Mouse (Mus musculus) myocyte (in vitro differentiated cells): ENCODE measurements around the gene Mcm10. TPM values are rescaled to one million over a fixed set of nuclear protein-coding genes. Genes with fewer than 3 reads are reported as not detected.

Experiments used
- H3K27me3 ChIP-seq: one replicate; pipeline ENCODE4 v1.6.1; 2011; ENCODE audit not compliant: control insufficient read depth, insufficient read depth, insufficient read length
- H3K36me3 ChIP-seq: one replicate; pipeline ENCODE4 v1.6.1; 2011; ENCODE audit not compliant: control insufficient read depth, insufficient read depth
- H3K4me2 ChIP-seq: one replicate; pipeline ENCODE4 v1.6.1; 2011; ENCODE audit warnings: low read depth, control low read depth
- H3K4me3 ChIP-seq: one replicate; pipeline ENCODE4 v1.5.1; 2011; ENCODE audit warnings: mild to moderate bottlenecking, control low read depth, moderate library complexity
- H3K79me2 ChIP-seq: one replicate; pipeline ENCODE4 v1.6.1; 2011; ENCODE audit not compliant: control insufficient read depth, insufficient read depth
- H3ac ChIP-seq: one replicate; pipeline ENCODE4 v1.6.1; 2011; ENCODE audit not compliant: control insufficient read depth, insufficient read length
- CEBPB ChIP-seq: IDR thresholded peaks from 2 replicates; pipeline ENCODE4 v1.6.1; 2011; ENCODE audit warnings: mild to moderate bottlenecking, moderate library complexity; ENCODE audit not compliant: poor library complexity, insufficient read depth, severe bottlenecking
- E2F4 ChIP-seq: IDR thresholded peaks from one replicate; pipeline ENCODE4 v1.6.1; 2011; ENCODE audit warnings: mild to moderate bottlenecking, control low read depth, moderate library complexity; ENCODE audit not compliant: insufficient read depth
- MAX ChIP-seq: IDR thresholded peaks from one replicate; pipeline ENCODE4 v1.6.1; 2011; ENCODE audit warnings: low read depth, mild to moderate bottlenecking, control low read depth
- MYOD1 ChIP-seq, 3 experiments: IDR thresholded peaks; one replicate each; pipeline ENCODE4 v1.6.1; 2011; ENCODE audit warnings: control low read depth in 2 of 3, low read depth in 2 of 3, mild to moderate bottlenecking in 2 of 3, moderate library complexity in 1 of 3; ENCODE audit not compliant: insufficient read length in 2 of 3, control insufficient read depth in 1 of 3
- MYOG ChIP-seq, 3 experiments: IDR thresholded peaks; one replicate each; pipeline ENCODE4 v1.6.1; 2011; ENCODE audit warnings: control low read depth in 2 of 3, low read depth in 2 of 3, mild to moderate bottlenecking in 2 of 3; ENCODE audit not compliant: insufficient read length in 2 of 3, control insufficient read depth in 1 of 3, insufficient read depth in 1 of 3
- POLR2A ChIP-seq: IDR thresholded peaks from one replicate; pipeline ENCODE4 v1.6.1; 2011; ENCODE audit warnings: low read depth, mild to moderate bottlenecking, control low read depth, moderate library complexity; ENCODE audit not compliant: insufficient read length
- POLR2AphosphoS2 ChIP-seq: IDR thresholded peaks from one replicate; pipeline ENCODE4 v1.6.1; 2011; ENCODE audit warnings: low read depth, control low read depth; ENCODE audit not compliant: insufficient read length
- REST ChIP-seq: IDR thresholded peaks from one replicate; pipeline ENCODE4 v1.6.1; 2011; ENCODE audit warnings: mild to moderate bottlenecking, control low read depth, moderate library complexity; ENCODE audit not compliant: insufficient read depth, insufficient read length
- SRF ChIP-seq: IDR thresholded peaks from one replicate; pipeline ENCODE4 v1.6.1; 2011; ENCODE audit warnings: low read depth; ENCODE audit not compliant: control insufficient read depth, insufficient read length
- TCF12 ChIP-seq: IDR thresholded peaks from one replicate; pipeline ENCODE4 v1.6.1; 2011; ENCODE audit warnings: mild to moderate bottlenecking, control low read depth; ENCODE audit not compliant: poor library complexity, insufficient read depth, severe bottlenecking
- TCF3 ChIP-seq: IDR thresholded peaks from one replicate; pipeline ENCODE4 v1.6.1; 2011; ENCODE audit warnings: low read depth, control low read depth; ENCODE audit not compliant: insufficient read length
- USF1 ChIP-seq: IDR thresholded peaks from one replicate; pipeline ENCODE4 v1.6.1; 2011; ENCODE audit warnings: low read depth, mild to moderate bottlenecking, control low read depth, moderate library complexity
- polyA plus RNA-seq: library from polyadenylated mRNA; unstranded; fragments of >200 nt; fragmentation: generic; extraction: Trizol; gene quantifications from one replicate; pipeline ENCODE4 v1.2.1, GENCODE M21; 2012; ENCODE audit warnings: missing spikeins

The Mcm10 gene
- polyA plus RNA-seq, 1 experiment: 4.2 TPM

GRCm38 (mm10) chr2:5019708-5020107 is 7.1 kb upstream of the Mcm10 start:
- Histone ChIP-seq H3K36me3 (peaks cover 7% of the 10 kb centered on the region), H3ac (no peak overlapping the region), H3K4me3 (no peak overlapping the region), H3K27me3 (no peaks in the 10 kb centered on the region), H3K4me2 (no peak overlapping the region), H3K79me2 (no peaks in the 10 kb centered on the region)
- no peak for TF ChIP-seq REST

GRCm38 (mm10) chr2:5016922-5017321 is 4.3 kb upstream of the Mcm10 start:
- Histone ChIP-seq H3K27me3 (no peaks in the 10 kb centered on the region), H3ac (no peak overlapping the region), H3K4me2 (no peak overlapping the region), H3K4me3 (no peak overlapping the region), H3K36me3 (peaks cover 3% of the 10 kb centered on the region), H3K79me2 (peaks cover under 1% of the 10 kb centered on the region)
- TF ChIP-seq REST (no peak), SRF (no peak), POLR2A (no peak), USF1 (no peak), E2F4 (no peak), TCF3 (no peak), MAX (no peak), TCF12 (no peak), POLR2AphosphoS2 (no peak), MYOD1 (IDR thresholded peaks at IDR 0.05; ENCODE audit: control insufficient read depth in 1 of 3, insufficient read length in 2 of 3, low read depth in 2 of 3) (no peak), CEBPB (no peak), MYOG (IDR thresholded peaks at IDR 0.05; ENCODE audit: control insufficient read depth in 1 of 3, insufficient read depth in 1 of 3, insufficient read length in 2 of 3, low read depth in 2 of 3) (no peak)

DNA sequence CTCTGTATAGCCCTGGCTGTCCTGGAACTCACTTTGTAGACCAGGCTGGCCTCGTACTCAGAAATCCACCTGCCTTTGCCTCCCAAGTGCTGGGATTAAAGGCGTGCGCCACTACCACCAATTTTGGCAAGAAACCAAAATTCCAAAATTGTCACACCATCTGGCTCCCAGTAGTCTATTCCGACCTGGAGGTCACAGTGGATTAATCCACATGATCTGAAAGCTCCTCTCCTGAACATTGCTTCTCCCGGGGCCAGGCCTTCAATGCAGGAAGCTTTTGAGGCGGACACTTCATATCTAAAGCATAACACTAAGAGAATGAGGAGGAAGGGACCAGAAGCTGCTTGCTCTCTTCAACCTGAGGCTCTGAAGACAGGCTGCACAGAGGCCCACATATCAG is 2.9 kb upstream of the Mcm10 start:
- H3ac ChIP-seq: no peak overlapping the region
- TF ChIP-seq TCF12: no peak
- TF ChIP-seq MAX: no peak
- TF ChIP-seq REST: no peak
- no peak for TF ChIP-seq TCF3
- TF ChIP-seq USF1: no peak
- no peak for TF ChIP-seq SRF
- no peak for TF ChIP-seq MYOG (IDR thresholded peaks at IDR 0.05; ENCODE audit: control insufficient read depth in 1 of 3, insufficient read depth in 1 of 3, insufficient read length in 2 of 3, low read depth in 2 of 3)
- no peak for TF ChIP-seq MYOD1 (IDR thresholded peaks at IDR 0.05; ENCODE audit: control insufficient read depth in 1 of 3, insufficient read length in 2 of 3, low read depth in 2 of 3)
- no peak for TF ChIP-seq POLR2AphosphoS2
- no peak for TF ChIP-seq CEBPB
- TF ChIP-seq POLR2A: no peak
- no peak for TF ChIP-seq E2F4
- no peak overlapping the region for H3K4me3 ChIP-seq
- H3K27me3 ChIP-seq: no peaks in the 10 kb centered on the region
- no peaks in the 10 kb centered on the region for H3K36me3 ChIP-seq
- H3K4me2 ChIP-seq: no peak overlapping the region
- H3K79me2 ChIP-seq: peaks cover 6% of the 10 kb centered on the region

DNA sequence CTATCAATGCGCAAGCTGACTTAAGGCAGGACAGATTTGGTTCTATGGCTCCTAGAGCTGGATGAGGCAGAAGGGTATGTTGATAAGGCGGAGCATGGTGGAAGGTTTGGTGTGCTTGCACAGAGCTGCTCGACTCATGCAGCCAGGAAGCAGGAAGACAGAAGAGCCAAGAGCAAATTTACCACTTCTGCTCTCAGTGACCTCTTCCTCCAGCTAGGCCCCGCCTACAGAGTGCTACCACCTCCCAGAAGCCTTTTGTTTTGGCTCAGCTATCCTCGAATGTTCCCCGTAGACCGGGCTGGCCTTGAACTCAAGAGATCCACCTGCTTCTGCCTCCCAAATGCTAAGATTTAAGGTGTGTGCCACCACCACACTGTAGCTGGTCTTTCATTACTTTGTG is 2.0 kb upstream of the Mcm10 start:
- Histone ChIP-seq H3K79me2 (peaks cover 6% of the 10 kb centered on the region), H3K36me3 (no peaks in the 10 kb centered on the region), H3K4me2 (no peak overlapping the region), H3ac (no peak overlapping the region), H3K27me3 (no peaks in the 10 kb centered on the region), H3K4me3 (no peak overlapping the region)
- no peak for TF ChIP-seq TCF3
- no peak for TF ChIP-seq POLR2AphosphoS2
- no peak for TF ChIP-seq MYOG (IDR thresholded peaks at IDR 0.05; ENCODE audit: control insufficient read depth in 1 of 3, insufficient read depth in 1 of 3, insufficient read length in 2 of 3, low read depth in 2 of 3)
- no peak for TF ChIP-seq USF1

GRCm38 (mm10) chr2:5011898-5012490 is 597 bp downstream of the Mcm10 start:
- H3K4me3 ChIP-seq: peak overlapping the region; percentile 35
- TF ChIP-seq CEBPB (no peak), MAX (no peak)
- no peaks in the 10 kb centered on the region for H3K36me3 ChIP-seq
- no peak overlapping the region for H3ac ChIP-seq
- H3K27me3 ChIP-seq: no peaks in the 10 kb centered on the region
- H3K79me2 ChIP-seq: peaks cover 6% of the 10 kb centered on the region
- peak overlapping the region; percentile 65 for H3K4me2 ChIP-seq

DNA sequence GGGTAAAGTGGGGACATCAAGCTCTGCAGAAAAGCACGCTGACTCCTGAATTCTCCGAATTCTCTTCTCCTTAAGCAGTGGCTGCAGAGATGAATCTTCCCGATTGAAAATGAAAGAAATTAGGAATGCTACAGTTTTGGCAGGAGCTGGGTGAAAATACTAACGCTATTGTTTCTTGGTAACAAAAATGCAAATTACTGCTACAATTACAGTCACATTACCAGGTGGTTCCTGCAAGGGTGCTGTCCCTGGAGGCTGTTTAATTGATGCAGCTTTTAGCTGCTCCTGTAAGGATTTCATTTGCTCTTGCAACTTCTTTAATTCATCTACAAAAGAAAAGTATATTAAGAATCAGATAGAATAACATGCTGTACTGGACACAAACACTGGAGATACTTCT is 5.5 kb downstream of the Mcm10 start:
- Histone ChIP-seq H3K4me3 (no peak overlapping the region), H3ac (no peak overlapping the region), H3K79me2 (peaks cover 6% of the 10 kb centered on the region), H3K4me2 (no peak overlapping the region), H3K27me3 (no peaks in the 10 kb centered on the region), H3K36me3 (no peaks in the 10 kb centered on the region)
- TF ChIP-seq USF1: no peak
- TF ChIP-seq POLR2A: no peak
- no peak for TF ChIP-seq SRF
- no peak for TF ChIP-seq TCF12
- no peak for TF ChIP-seq E2F4
- no peak for TF ChIP-seq MYOD1 (IDR thresholded peaks at IDR 0.05; ENCODE audit: control insufficient read depth in 1 of 3, insufficient read length in 2 of 3, low read depth in 2 of 3)
- TF ChIP-seq MAX: no peak
- TF ChIP-seq MYOG (IDR thresholded peaks at IDR 0.05; ENCODE audit: control insufficient read depth in 1 of 3, insufficient read depth in 1 of 3, insufficient read length in 2 of 3, low read depth in 2 of 3): no peak
- no peak for TF ChIP-seq CEBPB
- no peak for TF ChIP-seq TCF3
- no peak for TF ChIP-seq POLR2AphosphoS2
- TF ChIP-seq REST: no peak
